Mouse (Mus musculus) midbrain, embryonic 14.5 days (tissue): ENCODE measurements at regions not wholly inside any gene's neighbourhood (a gene's known extent, or its start where the extent isn't known, plus 50 kb on each side); places are given as distances from the start of the nearest gene placed in this dataset.

Experiments used
- ATAC-seq: fragments of 200-750 bp; cut with Nextera tagmentation; 2 replicates; pipeline ENCODE4 v1.8.0; 2017; ENCODE audit warnings: moderate number of reproducible peaks, moderate library complexity; ENCODE audit not compliant: low FRiP score, low TSS enrichment
- DNase-seq: peaks from one replicate; pipeline ENCODE4 v3.0.0-alpha.2; 2015
- H3K27ac ChIP-seq: fragments of 300-500 bp; sonication (generic); replicated peaks from 2 replicates; pipeline ENCODE4 v1.5.1; 2014; ENCODE audit warnings: mild to moderate bottlenecking, low read depth, low read length, moderate library complexity
- H3K27me3 ChIP-seq: fragments of 300-500 bp; sonication (generic); 2 replicates; pipeline ENCODE4 v1.6.1; 2014; ENCODE audit warnings: low read length, control low read depth, mixed read lengths; ENCODE audit not compliant: control insufficient read depth, insufficient read depth
- H3K36me3 ChIP-seq: fragments of 300-500 bp; sonication (generic); 2 replicates; pipeline ENCODE4 v1.6.1; 2014; ENCODE audit warnings: low read length, control low read depth; ENCODE audit not compliant: control insufficient read depth, insufficient read depth
- H3K4me1 ChIP-seq: fragments of 300-500 bp; sonication (generic); 2 replicates; pipeline ENCODE4 v1.6.1; 2014; ENCODE audit warnings: mild to moderate bottlenecking, antibody characterized with exemption, low read length, control low read depth; ENCODE audit not compliant: control insufficient read depth, insufficient read depth
- H3K4me2 ChIP-seq: fragments of 300-500 bp; sonication (generic); 2 replicates; pipeline ENCODE4 v1.6.1; 2014; ENCODE audit warnings: mild to moderate bottlenecking, low read length, moderate library complexity
- H3K4me3 ChIP-seq: fragments of 300-500 bp; sonication (generic); replicated peaks from 2 replicates; pipeline ENCODE4 v1.5.1; 2014; ENCODE audit warnings: low read depth, low read length
- H3K9ac ChIP-seq: fragments of 300-500 bp; sonication (generic); replicated peaks from 2 replicates; pipeline ENCODE4 v1.6.1; 2014; ENCODE audit warnings: mild to moderate bottlenecking, low read length, moderate library complexity
- H3K9me3 ChIP-seq: fragments of 300-500 bp; sonication (generic); 2 replicates; pipeline ENCODE4 v1.6.1; 2016; ENCODE audit warnings: low read length, control low read depth, mixed read lengths; ENCODE audit not compliant: control insufficient read depth
- WGBS: fragments of 180-500 bp; shearing (Covaris S2); extraction: QIAGEN DNeasy Blood & Tissue Kit; methylation state at CpG from one replicate; pipeline ENCODE4 v1.1.7; 2014; 5-methylcytosine and 5-hydroxymethylcytosine counted together

- DNase-seq (no peak), ATAC-seq (no peak)
- Histone ChIP-seq H3K36me3 (no peaks in the 10 kb centered on the region), H3K4me3 (no peak overlapping the region), H3K27ac (no peak overlapping the region), H3K9ac (no peak overlapping the region), H3K27me3 (no peaks in the 10 kb centered on the region), H3K4me2 (no peak overlapping the region), H3K9me3 (no peaks in the 10 kb centered on the region), H3K4me1 (no peaks in the 10 kb centered on the region; the same call in 1 of the 2 replicates)
- 88% methylated on average over 1 of the region's 1 CpGs for WGBS
Measured at GRCm38 (mm10) chr8:126525575-126525974, 50.7 kb upstream of the Tarbp1 start.
